Mouse (Mus musculus) c-Kit-positive CD71-positive TER-119-negative erythroid progenitor cells, embryonic 14.5 days (primary cell): ENCODE results near the gene Rft1.
"Not testable (repeated sequence)": the region's sequence is repeated elsewhere in the genome, so short reads cannot be mapped to it uniquely, and the experiment has no call there.

ENCODE experiments used
- DNase-seq: peaks from one replicate; pipeline ENCODE4 v3.0.0-alpha.2; 2013; ENCODE audit warnings: low read depth

The Rft1 gene

DNA sequence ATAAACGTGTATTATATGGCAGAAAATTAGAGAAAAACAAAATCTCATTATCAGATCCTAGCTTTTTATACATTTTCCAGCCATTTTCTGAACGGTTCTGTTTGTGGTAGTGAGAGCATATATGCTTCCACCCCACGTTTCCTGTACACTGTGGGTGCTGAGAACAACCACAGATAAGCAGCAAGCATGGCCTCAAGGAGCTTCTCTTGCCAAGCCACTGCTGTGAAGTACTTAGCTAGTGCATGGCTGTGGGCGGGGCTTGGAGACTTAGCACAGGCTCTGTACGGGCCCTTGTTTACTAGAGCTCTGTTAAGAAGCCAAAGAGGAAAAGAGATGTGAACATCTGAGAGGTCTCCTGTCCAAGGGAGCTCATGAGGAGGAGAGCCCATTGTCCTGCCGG is 20.8 kb downstream of the Rft1 start:
- DNase-seq: peak; percentile 52

DNA sequence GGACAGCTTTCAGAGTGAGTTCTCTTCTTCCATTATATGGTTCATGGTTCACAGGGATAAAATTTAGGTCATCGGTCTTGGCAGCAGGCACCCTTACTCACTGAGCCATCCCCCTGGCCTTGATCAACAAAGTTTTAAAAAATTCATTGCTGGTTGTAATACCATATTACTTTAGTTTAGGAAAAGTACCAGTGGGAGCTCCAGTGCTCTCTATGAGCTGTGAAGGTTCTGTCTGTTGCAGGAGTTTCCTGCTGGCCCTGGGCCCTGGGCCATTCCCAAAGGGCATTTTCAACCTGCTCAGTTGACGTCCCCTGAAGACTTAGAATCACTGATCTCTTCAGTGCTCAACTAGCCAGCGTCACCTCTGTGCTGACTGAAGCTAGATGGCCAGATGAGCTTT is 28.0 kb downstream of the Rft1 start:
- DNase-seq: no peak

GRCm38 (mm10) chr14:30690685-30691084 is 36.5 kb downstream of the Rft1 start:
- no peak for DNase-seq

DNA sequence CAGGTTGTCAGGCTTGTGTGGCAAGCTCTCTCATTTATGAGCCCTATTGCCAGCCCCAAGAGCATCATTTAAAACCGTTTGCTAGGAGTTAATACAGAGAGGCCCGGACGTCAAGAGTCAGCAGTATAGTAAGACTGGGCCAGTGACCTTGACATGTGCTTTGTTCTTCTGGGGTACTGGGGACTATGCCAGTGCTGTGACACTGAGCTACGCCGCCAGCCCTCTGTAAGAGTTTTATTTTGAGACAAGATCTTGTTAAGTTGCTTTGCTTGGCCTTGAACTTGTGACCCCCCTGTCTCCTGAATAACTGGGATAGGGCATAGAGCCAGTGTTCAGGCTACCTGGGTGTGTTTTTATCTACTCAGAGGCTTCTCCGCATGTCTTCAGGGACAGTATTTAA is 38.3 kb downstream of the Rft1 start:
- no peak for DNase-seq

- DNase-seq: no peak
Observed at GRCm38 (mm10) chr14:30694786-30695185, 40.6 kb downstream of the Rft1 start.

DNA sequence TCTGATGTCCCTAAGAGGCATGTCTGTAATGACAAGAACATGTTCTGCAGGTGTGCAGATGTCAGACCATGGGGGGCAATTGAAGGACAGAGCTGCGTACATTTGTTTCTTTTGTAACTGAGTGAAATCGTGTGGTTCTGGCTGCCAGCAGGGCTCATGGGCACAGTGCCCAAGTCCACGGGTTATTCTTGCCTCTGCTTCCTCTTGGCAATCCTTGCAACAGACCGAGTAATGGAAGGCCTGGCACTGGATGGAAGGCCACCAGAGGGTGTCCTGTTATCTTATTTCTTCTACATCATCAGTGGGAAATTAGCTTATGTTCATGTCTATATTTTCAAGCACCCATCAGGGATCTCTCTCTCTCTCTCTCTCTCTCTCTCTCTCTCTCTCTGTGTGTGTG is 41.4 kb downstream of the Rft1 start:
- no peak for DNase-seq

- DNase-seq: no peak
Observed at GRCm38 (mm10) chr14:30697407-30698052, 43.4 kb downstream of the Rft1 start.

DNA sequence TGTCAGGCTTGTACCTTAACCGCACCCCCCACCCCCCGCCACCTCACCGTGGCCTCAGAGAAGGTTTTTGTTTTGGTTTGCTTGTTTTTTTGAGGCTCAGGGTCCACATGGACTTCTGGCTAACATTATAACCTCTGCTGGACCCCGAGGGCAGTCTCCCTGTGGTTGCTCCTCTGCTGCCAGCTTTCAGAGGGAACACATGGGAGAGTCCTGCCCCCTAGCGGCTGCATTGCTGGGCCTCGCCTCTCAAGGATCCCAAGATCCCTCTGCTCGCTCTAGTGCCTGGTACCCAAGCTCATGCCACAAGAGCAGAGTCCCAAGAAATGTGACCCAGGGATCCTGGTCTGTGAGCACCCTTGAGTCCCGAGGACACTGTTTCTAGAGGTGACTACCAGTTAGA is 45.5 kb downstream of the Rft1 start:
- DNase-seq: peak; percentile 60

- DNase-seq: no peak
Observed at GRCm38 (mm10) chr14:30702512-30702911, 48.4 kb downstream of the Rft1 start.

- no peak for DNase-seq
Observed at GRCm38 (mm10) chr14:30703079-30703478, 48.9 kb downstream of the Rft1 start.

GRCm38 (mm10) chr14:30704098-30704855 is 50.1 kb downstream of the Rft1 start:
- no peak for DNase-seq

DNA sequence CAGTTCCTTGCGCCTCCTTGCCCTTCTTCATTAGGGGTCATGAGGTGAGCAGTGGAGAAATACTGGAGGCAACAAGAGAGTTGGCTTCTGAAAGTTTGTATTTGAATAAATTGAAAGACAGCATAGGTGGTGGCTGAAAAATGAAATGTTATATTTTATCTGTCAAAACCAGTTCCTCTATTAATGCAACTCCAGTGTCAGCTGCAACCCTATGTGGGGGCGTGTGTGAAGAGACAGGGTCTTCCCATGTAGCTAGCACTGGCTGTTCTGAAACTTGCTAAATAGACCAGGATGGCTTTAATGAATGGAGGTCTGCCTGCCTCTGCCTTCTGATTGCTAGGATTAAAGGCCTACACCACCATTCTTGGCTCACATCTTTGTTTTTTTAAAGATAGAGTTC is 57.7 kb downstream of the Rft1 start:
- no peak for DNase-seq

DNA sequence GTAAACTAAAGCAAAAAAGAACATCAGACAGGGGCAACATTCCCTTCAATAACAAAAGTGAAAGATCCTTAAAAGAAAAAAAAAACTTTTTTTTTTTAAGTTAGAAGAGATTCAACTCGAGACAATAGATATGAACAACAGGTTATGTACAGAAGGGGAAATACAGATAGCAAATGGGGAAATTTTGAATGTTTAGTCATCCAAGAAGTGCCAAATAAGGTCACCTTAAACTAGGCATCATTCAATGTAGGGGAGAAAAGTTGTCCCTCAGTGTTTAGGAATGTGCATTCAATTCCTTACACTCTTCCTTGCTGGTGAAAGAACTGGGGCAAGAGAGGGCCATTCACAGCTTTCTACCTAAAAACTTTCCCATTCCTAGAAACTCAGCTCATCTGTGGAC is 59.6 kb downstream of the Rft1 start:
- no peak for DNase-seq

DNA sequence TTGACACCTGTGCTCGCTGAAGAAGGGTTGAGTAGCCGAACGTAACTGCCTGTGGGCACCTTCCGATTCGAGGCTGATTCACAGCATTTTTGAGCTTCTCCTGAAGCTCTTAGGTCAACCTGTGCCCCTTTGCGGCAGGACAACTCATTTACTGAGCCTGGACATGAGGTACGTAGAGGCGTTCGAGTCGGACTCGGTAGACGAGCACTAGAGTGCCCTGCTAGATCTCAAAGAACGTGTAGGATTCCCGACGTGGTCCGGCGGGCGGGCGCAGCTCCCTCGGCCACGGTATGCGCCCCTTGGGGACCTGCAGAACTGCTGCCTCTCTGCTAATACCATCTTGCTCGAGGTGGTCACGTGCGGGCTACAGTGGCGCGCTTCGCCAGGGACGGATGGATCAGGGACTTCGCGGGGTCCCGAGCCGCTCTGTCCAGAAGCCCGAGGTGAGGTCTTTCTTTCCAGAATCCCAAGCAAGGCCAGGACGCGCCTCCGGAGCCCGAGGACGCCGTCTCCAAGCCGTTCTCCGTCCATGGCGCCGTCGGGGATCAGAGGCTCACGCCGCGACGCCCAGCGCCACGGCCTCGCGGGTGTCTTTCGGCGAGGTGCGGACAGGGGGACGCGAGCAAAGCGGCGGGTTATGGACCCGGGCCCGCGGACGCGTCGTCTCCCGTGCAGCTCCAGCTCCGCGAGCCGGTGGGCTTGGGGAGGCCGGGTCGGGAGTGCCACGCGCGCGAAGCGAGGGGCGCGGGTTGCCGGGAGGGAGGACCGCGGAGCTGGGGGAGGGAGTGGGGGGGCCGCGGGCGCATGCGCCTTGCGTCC is 60.8 kb downstream of the Rft1 start, which contains the start of gene Sfmbt1:
TSS of gene Sfmbt1 (plus strand) at position 51 of the 819 bp plus-strand sequence.
- no peak for DNase-seq

DNA sequence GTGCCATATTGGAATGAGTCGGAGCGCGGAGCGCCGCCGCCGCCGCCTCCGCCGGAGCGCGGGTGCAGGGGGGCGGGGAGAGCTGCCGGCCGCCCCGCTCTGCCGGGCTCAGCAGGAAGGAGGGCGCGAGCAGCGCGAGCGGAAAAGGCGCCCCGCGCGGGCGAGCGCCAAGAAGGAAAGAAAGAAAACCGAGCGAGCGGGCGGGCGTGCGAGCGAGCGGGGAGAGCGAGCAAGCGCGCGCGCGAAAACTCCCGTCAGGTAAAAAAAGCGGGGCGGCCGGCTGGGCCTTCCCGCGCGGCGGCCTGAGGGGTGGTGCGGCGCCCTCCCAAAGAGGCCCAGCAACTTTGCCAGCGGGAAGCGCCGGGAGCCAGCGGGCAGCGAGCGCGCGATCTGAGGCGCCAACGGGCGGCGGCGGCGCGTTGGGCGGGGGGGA is 61.5 kb downstream of the Rft1 start:
- DNase-seq: peak; percentile 51

GRCm38 (mm10) chr14:30716051-30716952 is 62.1 kb downstream of the Rft1 start:
- no peak for DNase-seq

GRCm38 (mm10) chr14:30716953-30717285 is 62.8 kb downstream of the Rft1 start:
- DNase-seq: no peak

DNA sequence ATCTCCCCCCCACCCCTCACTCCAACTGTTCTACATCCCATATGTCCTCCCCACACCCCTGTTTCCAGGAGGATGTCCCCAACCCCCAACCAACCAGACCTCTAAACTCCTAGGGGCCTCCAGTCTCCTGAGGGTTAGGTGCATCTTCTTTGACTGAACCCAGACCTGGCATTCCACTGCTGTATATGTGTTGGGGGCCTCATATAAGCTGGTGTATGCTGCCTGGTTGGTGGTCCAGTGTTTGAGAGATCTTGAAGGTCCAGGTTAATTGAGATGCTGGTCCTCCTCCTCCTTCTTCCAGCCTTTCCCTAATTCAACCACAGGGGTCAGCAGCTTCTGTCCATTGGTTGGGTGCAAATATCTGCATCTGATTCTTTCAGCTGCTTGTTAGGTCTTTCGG is 64.5 kb downstream of the Rft1 start:
- not testable (repeated sequence) for DNase-seq

GRCm38 (mm10) chr14:30719514-30719913 is 65.4 kb downstream of the Rft1 start:
- DNase-seq: no peak

GRCm38 (mm10) chr14:30721850-30722249 is 67.7 kb downstream of the Rft1 start:
- no peak for DNase-seq

GRCm38 (mm10) chr14:30722406-30722805 is 68.2 kb downstream of the Rft1 start:
- no peak for DNase-seq

- no peak for DNase-seq
Observed at GRCm38 (mm10) chr14:30731896-30732295, 77.7 kb downstream of the Rft1 start.
